Mouse (Mus musculus) frontal cortex, postnatal 36 days (tissue): ENCODE measurements around the gene Tnfaip3.
A peak's percentile ranks its signal among the peaks of the same experiment; 100 is the strongest.

Experiments
- DNase-seq, 2 experiments: peaks; one replicate each; pipeline ENCODE4 v3.0.0; 2022; ENCODE audit warnings: low spot score in 2 of 2

Gene Tnfaip3

DNA sequence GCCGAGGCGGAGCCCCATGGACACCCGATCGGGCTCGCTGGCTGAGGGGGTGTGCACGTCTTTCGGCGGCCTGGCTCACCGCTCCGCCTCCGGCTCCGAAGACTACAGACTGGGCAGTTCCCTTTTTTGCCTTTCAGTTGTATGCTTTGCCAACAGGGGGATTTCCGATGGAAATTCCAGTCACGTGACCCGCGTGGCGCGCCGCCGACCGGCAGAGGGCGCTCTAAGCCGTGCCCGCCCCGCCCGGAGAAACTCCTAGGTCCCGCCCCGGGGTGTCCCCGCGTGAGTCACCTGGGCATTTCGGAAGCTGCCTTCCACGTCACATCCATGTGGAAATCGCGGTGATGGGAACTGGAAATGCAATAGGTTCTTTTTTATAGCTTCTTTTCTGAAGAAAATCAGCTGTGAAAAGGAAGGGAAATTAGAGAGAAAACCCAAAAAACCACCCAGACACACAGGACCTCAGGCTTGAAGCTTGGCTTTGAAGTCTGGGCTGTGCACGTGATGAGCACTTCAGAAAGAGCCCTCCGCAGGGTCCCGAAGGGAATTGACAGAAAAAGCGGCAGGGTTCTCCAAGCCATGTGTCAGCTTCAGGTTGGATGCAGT lies at the start of gene Tnfaip3:
Gene Tnfaip3, minus strand, starts transcription at position 401 of the 606 bp plus-strand sequence.
- peak; percentile 96 to 98 for DNase-seq

- no peak for DNase-seq
Measured at GRCm38 (mm10) chr10:19064651-19065601, 49.5 kb upstream of the Tnfaip3 start.

GRCm38 (mm10) chr10:19063670-19064069 lies 48.2 kb upstream of the Tnfaip3 start:
- no peak for DNase-seq

DNA sequence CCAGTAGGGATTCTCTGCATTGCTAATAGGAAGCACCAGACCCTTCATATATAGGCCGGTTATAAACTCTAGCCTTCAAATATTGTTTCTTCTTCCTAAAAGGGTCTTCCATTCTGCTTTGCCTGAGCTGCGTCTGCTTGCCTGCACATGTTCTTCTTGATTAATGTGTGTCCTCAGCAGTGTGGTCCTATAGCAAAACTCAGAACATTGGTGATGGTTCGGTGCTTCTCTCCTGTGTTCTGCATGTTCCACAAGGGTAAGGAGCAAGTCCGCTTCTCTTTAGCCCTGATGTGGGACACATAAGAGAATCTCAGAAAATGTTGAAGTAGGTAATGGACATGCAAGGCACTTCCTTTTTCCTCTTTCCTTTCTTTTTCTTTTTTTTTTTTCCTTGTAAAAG lies 47.8 kb upstream of the Tnfaip3 start:
- DNase-seq = no peak

- peak in 1 of 2 experiments; percentile 23 for DNase-seq
Measured at GRCm38 (mm10) chr10:19062098-19062905, 46.8 kb upstream of the Tnfaip3 start.

GRCm38 (mm10) chr10:19061201-19061600 lies 45.7 kb upstream of the Tnfaip3 start:
- no peak for DNase-seq

DNA sequence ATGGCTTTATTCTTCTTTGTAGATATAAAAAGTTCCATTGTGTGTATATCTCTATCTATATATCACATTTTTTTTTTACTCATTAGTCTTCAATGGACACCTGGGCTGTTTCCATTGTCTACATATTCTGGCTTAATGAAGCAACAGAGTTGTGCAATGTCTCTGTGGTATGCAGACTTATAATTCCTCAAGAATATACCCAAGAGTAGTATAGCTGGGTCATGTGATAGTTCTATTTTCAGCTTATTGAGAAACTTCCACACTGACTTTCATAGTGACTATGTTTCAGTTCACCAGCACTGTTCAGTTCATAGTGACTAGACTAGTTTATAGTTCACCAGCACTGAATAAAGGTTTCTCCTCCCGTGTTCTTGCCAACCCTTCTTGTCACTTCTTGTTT lies 38.1 kb upstream of the Tnfaip3 start:
- DNase-seq = no peak

DNA sequence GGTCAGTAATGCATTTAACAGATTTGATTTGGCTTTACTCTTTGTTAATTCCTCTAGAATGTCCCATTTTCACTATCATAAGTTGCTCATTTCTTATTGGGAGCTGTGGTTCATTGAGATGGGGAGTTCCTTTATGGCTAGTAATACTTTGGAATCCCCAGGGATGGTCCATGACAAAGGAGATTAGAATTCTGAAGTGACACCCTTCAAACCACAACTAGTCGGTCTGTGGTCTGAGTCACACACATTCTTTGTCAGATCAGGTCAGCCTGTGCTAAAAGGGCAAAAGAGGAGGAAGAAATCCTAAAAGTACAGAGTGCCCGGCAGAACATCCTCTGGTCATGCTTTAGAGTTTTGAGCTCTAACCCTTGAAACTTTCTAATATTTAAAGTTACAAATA lies 30.5 kb upstream of the Tnfaip3 start:
- no peak for DNase-seq

DNA sequence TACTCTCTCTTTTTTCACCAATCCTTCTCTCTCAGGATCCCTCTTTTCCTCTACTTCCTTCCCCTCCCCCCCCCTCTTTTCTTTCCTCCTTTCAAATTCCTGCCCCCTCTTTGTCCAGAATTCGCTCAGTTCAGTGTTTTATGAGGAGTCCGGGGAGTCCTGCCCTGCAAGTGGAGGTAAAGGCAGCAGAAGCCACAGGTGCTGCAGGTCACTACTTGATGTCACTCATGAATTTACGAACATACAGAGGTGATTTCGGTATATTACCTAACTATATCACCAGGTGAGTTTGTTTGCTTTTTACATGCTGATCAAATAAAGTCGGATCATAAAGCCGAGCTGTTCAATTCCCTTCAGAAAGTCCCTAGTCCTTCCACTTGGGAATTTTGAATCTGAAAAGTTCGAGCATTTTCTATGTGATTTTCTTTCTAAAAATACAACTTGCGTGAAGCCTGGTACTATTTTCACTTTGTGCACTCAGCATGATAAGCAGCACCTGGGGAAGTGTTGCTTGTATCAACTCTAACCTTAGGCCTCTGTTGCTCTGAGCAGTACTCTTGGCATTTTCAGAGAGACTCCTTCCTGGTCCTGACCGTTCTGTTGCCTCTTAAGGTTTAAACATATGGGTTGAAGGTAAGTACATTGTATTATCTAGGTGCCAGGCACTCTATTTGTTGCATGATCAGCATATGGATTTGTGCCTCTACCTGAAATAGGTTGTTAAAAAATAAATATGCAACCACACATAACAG lies 29.5 kb upstream of the Tnfaip3 start:
- no peak for DNase-seq

GRCm38 (mm10) chr10:19043529-19044262 lies 28.2 kb upstream of the Tnfaip3 start:
- no peak for DNase-seq

DNA sequence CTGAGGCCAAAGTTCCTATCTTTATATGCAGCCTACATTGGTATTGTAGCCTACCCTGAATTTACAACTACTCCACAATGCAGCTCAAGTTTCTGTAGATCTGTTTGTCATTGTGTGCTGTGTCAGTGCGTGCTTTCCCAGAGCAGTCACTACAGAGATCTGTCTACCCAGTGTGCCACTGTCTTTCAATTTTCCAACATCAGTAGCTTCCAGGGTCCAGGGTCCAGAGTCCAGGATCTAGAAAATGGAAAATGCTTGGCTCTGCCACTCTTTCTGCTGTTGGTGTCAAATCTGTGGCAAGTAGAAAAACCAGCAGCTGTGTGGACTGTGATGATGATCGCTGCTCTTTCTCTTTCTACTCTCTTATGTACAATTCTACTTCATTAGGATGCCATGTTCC lies 24.7 kb upstream of the Tnfaip3 start:
- DNase-seq = no peak

- DNase-seq = no peak
Measured at GRCm38 (mm10) chr10:19034764-19035163, 19.3 kb upstream of the Tnfaip3 start.

DNA sequence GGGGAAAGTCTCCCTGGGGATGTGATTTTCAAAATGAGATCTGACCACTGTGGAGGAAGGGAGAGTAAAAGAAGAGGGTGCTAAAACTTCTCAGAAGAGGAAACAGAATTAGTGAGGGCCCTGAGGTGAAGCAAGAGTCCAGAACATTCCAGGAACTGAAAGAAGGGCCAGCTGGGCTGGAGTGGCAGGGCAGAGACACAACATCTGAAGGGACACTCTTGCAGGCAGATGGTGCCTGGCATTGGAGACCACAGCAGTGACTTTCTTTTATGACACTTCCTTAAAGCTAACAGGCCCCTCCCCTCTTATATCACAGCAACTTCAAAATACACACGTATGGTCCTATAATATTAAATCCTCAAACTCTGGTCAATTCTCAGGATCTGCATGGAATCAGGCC lies 18.2 kb upstream of the Tnfaip3 start:
- no peak for DNase-seq

DNA sequence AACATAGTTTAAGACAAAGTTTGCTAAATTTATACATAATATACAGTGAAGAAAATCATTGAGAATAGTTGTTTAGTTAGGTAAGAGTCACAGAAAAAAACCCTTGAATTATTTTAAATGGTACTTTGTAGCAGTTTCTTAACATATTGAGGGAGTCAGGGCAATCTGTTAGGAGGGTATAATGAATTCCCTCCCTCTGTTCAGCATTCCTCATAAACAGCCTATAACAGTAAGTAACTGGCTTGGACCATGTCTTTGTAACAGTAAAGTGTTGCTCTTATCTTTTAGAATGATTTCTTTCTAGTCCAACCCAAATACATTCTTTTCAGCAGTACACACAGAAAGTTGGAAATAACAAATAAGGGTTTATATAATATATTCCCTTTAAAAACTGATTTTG lies 16.4 kb upstream of the Tnfaip3 start:
- no peak for DNase-seq

GRCm38 (mm10) chr10:19030628-19031027 lies 15.2 kb upstream of the Tnfaip3 start:
- DNase-seq = no peak

- DNase-seq = no peak
Measured at GRCm38 (mm10) chr10:19026710-19027109, 11.3 kb upstream of the Tnfaip3 start.

DNA sequence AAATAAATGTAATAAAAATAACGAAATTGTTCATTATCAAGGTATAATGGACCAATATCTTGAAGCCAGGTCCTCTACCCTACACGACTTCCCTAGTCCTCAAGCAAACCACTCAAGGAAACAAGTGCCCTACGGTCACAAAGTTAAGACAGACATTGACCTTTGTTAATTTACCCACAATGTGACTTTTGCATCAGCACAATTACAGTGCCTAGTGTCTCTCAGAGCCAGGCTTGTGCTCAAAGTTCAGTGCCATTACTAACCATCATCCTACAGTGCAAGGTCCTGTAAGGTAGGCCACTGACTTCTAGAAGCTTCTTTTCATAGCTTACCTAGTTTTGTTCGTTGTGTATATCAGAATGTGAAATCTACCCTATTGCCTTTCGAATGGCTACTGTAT lies 8.9 kb upstream of the Tnfaip3 start:
- DNase-seq = no peak

- DNase-seq = no peak
Measured at GRCm38 (mm10) chr10:19023622-19024326, 8.3 kb upstream of the Tnfaip3 start.

GRCm38 (mm10) chr10:19022272-19022671 lies 6.8 kb upstream of the Tnfaip3 start:
- no peak for DNase-seq

DNA sequence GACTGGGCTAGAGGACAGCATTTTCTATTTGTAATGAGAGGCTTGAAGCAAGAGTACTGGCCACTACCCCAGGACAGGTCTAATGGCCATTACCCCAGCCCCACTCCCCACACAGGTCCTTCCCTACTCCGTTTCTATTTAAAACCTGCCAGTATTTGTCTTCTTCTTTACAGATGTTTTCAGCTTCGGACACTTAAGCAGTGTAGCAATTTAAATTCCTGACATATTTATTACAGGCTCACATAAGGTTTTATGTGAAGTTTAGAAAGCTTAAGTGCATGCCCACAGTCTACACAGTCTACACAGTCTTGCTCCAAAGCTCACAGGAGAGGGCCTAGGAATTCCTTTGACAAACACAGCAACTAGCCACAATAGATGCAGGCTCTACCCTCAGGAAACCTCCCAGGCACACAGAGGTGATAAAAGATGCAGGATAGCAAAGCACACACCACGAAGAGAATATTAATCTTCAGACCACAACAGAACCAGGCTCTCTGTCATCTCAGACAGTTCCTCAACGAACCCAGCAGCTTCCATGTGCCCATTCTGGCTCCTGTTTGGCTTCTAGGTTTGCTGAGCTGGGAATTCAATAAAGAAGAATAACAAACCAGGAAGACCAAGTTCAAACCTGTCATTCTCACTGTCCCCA lies 1.5 kb upstream of the Tnfaip3 start:
- no peak for DNase-seq
